Mouse (Mus musculus) brain, embryonic 14.5 days (tissue): ENCODE results near the gene Ubash3b. TPM values are rescaled to one million over a fixed set of nuclear protein-coding genes. Genes with fewer than 3 reads are reported as not detected.

Experiments used
- DNase-seq: peaks from one replicate; pipeline ENCODE4 v3.0.0-alpha.2; 2011; ENCODE audit warnings: low read depth
- CTCF ChIP-seq: fragments of 200-500 bp; IDR thresholded peaks from 2 replicates; pipeline ENCODE4 v1.5.1; 2012; ENCODE audit warnings: inconsistent platforms, mild to moderate bottlenecking, moderate library complexity, borderline replicate concordance; ENCODE audit not compliant: insufficient read depth, insufficient read length; ENCODE audit errors: extremely low read depth
- POLR2A ChIP-seq: fragments of 200-500 bp; IDR thresholded peaks from 2 replicates; pipeline ENCODE4 v1.6.1; 2012; ENCODE audit warnings: mild to moderate bottlenecking, inconsistent platforms, borderline replicate concordance; ENCODE audit not compliant: poor library complexity, insufficient read depth, insufficient read length, severe bottlenecking; ENCODE audit errors: extremely low read depth
- polyA plus RNA-seq: library from polyadenylated mRNA; depleted of rRNA; stranded (reverse); fragments of >200 nt; gene quantifications from 2 replicates; pipeline ENCODE4 v1.2.3, GENCODE M21; 2012

Gene Ubash3b
- polyA plus RNA-seq, 1 experiment: 16.3 TPM

- TF ChIP-seq CTCF (no peak), POLR2A (no peak)
These were observed 108.0 kb downstream of the Ubash3b start for GRCm38 (mm10) chr9:41053478-41053877.

DNA sequence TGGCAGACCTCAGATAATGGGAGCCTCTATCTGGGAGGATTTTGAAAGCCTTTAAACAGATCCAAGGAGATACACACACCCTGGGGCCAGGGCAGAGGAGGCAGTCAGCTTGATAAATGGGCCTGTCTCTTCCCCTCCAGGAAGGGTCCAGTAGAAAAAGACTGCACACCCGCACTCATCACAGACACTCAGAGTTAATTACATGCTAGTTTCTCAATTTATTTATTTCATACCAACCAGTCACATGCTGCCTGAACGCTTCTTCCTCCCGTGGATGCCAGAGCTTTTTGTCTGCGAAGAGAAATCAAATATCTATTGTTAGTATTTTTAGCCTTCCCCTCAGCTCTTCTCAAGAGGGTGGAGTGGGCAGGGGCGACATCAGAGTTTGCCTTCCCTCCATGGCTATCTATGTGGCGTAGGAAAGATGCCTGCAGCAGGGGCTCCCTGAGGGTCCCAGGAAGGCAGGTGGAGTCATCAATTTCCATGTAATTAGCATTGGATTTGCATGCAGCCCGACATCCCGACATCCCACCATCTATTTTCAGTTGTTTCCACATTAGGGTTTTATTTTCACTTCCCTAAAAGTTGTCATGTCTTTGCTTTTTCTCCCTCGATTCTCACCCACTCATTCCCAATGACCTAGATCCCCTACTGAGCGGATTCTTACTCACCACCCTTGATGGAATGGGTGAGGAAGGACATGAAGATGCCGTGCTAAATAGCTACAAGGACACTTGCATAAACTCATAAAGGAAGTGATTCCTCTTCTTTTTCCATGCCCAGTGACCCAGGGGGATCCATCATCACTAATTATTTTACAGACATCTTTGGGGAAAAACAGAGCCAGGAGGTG, 110.2 kb downstream of the Ubash3b start:
- TF ChIP-seq CTCF (no peak), POLR2A (no peak)
- DNase-seq: peak; percentile 54

More at GRCm38 (mm10) chr9:41053478-41053877, 108.0 kb downstream of the Ubash3b start:
- no peak for DNase-seq

DNA sequence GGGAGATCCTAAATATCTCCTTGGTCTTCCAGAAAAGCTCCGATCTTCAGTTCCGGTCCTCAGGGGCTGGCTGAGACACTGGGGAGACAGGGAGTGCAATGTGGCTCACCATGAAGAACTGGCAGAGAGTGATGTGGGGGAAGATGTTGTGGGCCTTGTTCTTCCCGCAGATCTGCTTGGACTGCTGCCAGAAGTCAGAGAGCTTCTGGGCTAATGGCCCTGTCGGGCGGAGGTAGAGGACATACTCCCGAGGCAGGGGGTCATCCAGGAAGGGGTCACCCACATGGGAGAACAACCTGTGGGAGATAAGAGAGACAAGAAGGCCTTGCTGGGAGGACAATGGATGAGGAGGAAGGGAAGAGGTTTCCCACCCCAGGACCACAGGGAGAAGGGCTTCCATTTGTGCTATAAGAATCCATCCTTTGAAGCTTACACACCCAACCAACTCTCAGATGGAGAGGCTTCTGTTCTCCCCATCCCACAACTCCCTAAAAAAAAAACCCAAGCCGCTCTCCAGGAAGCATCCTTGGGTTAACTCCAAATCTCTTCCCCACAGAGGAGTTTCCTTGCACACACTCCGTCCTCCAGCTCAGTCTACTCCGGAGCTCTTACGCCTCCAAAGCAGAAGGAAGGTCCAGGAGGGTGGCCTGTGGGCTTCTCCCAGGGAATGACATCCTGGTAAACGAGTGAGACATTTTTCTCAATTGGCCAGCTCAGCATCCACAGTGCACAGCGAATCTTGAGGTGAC, 111.0 kb downstream of the Ubash3b start:
- DNase-seq: no peak
- TF ChIP-seq CTCF: no peak
- no peak for TF ChIP-seq POLR2A

GRCm38 (mm10) chr9:41049282-41049681, 112.2 kb downstream of the Ubash3b start:
- TF ChIP-seq CTCF (no peak), POLR2A (no peak)
- no peak for DNase-seq

- TF ChIP-seq POLR2A (no peak), CTCF (no peak)
- DNase-seq: no peak
These were observed 112.7 kb downstream of the Ubash3b start for GRCm38 (mm10) chr9:41048820-41049219.

GRCm38 (mm10) chr9:41048216-41048615, 113.3 kb downstream of the Ubash3b start:
- TF ChIP-seq CTCF (no peak), POLR2A (no peak)
- DNase-seq: no peak

DNA sequence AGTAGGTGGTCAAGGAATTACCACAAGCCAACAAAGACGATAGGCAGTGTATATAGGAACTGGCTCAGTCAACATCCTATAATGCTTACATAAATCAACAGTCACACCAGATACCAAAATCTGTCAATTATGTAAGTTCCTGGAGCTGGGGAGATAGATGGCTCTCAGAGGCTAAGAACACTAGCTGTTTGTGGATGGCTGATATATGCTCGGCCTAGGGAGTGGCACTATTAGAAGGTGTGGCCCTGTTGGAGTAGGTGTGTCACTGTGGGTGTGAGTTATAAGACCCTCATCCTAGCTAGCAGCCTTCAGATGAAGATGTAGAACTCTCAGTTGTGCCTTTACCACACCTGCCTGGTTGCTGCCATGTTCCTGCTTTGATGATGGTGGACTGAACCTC, 113.8 kb downstream of the Ubash3b start:
- DNase-seq: no peak
- TF ChIP-seq POLR2A: no peak
- no peak for TF ChIP-seq CTCF

DNA sequence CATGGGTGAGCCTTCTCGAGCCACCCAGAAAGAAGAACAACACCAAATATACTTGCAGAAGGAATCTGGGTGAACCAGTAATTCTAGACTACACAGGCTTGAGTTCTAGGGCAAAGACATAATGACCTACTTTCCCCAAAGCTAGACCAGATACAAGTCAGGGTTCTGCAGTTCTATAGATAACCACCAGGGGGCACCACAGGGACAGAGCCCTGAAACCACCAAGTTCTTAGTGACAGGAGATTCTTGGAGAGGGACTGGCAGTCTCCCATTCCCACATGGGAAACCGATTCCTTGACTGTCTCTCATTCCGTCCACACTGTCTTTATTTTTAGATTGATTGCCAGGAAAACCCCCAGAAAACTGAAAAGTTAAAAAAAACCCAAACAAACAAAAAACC, 116.9 kb downstream of the Ubash3b start:
- no peak for TF ChIP-seq POLR2A
- peak; percentile 85 for TF ChIP-seq CTCF
- DNase-seq: peak; percentile 89

DNA sequence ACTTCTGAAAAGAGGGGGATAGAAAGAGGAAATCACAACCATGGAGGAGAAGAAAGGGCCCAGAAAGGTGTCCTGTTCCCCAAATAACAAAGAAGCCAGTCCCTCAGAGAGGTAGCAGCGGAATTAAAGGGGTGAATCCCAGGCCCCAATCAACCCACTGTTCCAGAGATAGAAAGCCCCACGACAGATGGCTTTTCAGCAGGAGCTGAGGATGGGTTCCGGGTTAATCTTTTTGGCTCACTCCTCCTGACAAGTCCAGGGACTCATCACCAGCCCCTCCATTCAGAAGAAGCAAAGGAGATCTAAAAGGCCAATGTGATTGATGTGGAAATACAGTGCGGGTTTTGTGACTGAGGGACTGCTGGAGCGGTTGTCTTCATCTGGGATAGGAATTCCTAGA, 117.9 kb downstream of the Ubash3b start:
- no peak for DNase-seq
- TF ChIP-seq POLR2A (no peak), CTCF (no peak)

DNA sequence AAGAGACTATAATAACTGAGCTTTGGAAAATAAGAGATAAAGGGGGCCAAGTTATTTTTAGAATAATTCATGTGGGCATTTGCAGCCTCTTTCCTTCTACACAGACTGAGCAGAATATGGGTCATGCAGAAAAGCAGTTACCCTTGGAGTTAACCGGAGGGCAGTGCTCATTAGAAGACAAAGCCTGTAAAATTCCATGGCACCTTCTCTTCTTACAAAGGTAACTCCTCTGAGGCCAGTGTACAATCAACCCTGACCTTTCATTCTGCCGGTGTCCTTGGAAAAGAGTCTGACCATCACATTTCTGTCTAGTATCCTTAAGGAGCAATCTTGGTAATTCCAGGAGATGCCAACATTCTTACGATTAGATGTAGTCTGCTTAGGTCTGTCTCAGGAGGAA, 120.1 kb downstream of the Ubash3b start:
- DNase-seq: no peak

DNA sequence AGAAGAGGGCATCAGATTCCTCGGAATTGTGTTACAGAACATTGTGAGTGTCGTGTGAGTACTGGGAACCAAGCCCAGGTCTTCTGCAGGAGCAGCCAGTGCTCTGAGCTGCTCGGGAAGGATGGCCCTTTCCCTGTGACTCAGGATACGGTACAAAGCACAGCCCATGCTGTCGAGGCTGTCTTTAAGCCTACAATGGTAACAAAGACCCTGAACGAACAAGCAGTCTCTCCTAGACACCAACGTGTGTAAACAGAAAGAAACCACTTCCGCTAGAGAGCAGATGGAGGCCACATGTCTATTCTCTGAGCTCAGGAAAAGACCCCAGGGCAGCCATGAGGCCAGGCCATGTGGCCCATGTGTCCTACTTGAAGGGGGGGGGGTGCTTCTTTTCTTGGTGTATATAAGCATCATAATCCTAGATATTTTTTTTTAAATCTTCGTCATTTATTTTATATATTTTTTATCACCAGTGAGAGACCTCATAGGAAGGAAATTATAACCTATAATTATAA, 123.3 kb downstream of the Ubash3b start:
- TF ChIP-seq POLR2A (no peak), CTCF (no peak)
- DNase-seq: no peak

More for the DNA sequence above, 120.1 kb downstream of the Ubash3b start:
- no peak for TF ChIP-seq POLR2A
- TF ChIP-seq CTCF: no peak
